Mouse (Mus musculus) bone marrow macrophage, adult 2 months (primary cell): Measurements from ENCODE around the gene Maml2.

ENCODE experiments used
- CTCF ChIP-seq: IDR thresholded peaks from 2 replicates; pipeline ENCODE4 v1.5.1; 2012; ENCODE audit warnings: low read depth, mild to moderate bottlenecking, low read length, moderate library complexity
- POLR2A ChIP-seq: IDR thresholded peaks from 2 replicates; pipeline ENCODE4 v1.6.1; 2012; ENCODE audit warnings: mild to moderate bottlenecking, low read depth, low read length, borderline replicate concordance

DNA sequence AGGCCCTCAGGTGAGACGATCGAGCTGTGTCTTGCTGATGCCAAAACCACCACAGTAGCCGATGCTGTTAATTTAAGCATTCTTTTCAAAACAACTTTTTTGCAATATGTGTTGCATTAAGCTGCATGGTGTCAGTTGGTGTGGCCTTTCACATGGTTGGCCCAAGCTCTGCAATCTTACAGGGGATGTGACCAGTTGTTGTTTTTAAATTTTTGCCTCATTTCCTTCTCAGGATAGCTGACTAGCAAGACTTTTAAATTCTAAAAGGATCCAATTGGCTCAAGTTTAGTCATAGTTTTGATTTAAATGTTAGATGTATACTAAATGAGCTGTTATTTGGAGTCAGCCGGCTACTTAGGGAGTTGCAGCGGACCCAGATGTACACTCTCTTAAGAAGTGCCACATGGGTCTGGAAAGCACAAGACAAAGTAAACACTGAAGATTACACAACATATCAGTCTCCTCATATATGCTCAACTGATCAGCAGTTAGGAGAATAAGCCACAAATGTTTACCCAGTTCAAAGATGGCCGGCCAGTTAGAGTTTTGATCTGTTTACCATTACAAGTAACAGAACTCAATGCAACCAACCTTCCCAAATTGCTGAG is 386.7 kb downstream of the Maml2 start:
- TF ChIP-seq CTCF, result no peak
- TF ChIP-seq POLR2A, result no peak
